Mouse (Mus musculus): ENCODE results near the gene Krtap3-3. TPM values are rescaled to one million over a fixed set of nuclear protein-coding genes. Genes with fewer than 3 reads are reported as not detected.
A peak's percentile ranks its signal among the peaks of the same experiment; 100 is the strongest.
"Not testable (repeated sequence)": the region's sequence is repeated elsewhere in the genome, so short reads cannot be mapped to it uniquely, and the experiment has no call there.

Krtap3-3 gene
- total RNA-seq (2022) = not detected

GRCm38 (mm10) chr11:99550765-99551164 is at the start of gene Krtap3-3:
Gene Krtap3-3 (minus strand): TSS chr11:99550865.
- DNase-seq (ENCODE audit: low spot score in 2 of 2) = no peak

DNA sequence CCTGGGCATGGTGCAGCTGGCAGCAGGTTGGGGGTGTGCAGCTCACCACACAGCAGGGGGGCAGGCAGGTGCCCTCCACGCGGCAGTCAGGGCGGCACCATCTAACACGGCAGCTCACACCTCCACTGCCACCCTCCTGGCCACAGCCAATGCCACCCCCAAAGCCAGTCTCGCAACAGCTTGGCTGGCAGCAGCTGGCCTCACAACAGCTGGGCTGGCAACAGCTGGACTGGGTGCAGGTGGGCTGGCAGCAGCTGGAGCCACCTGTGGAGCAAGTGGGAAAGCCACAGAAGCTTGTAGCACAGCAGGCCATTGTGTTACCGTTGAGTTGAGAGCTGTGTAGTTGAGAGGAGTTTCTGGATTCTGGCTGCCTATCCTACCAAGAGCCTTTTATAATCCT is 47.1 kb upstream of the Krtap3-3 start, which contains the start of gene Krtap9-3:
Gene Krtap9-3 (minus strand): TSS at position 364 of the 400 bp plus-strand sequence.
- not testable (repeated sequence) for DNase-seq (ENCODE audit: low spot score in 2 of 2)

DNA sequence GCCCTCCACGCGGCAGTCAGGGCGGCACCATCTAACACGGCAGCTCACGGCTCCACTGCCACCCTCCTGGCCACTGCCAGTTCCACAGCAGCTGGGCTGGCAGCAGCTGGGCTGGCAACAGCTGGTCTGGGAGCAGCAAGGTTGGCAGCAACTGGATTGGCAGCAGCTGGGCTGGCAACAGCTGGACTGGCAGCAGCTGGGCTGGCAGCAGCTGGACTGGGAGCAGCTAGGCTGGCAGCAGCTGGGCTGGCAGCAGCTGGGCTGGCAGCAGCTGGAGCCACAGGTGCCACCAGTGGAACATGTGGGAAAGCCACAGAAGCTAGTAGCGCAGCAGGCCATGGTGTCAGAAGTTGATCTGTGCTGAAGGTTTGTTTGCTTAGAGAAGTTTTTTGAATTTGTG is 40.3 kb upstream of the Krtap3-3 start, which contains the start of gene Krtap1-3:
Gene Krtap1-3 (minus strand): TSS at position 359 of the 400 bp plus-strand sequence.
- DNase-seq (ENCODE audit: low spot score in 2 of 2) = no peak

GRCm38 (mm10) chr11:99585096-99585495 is 34.4 kb upstream of the Krtap3-3 start:
- DNase-seq (ENCODE audit: low spot score in 2 of 2) = no peak

DNA sequence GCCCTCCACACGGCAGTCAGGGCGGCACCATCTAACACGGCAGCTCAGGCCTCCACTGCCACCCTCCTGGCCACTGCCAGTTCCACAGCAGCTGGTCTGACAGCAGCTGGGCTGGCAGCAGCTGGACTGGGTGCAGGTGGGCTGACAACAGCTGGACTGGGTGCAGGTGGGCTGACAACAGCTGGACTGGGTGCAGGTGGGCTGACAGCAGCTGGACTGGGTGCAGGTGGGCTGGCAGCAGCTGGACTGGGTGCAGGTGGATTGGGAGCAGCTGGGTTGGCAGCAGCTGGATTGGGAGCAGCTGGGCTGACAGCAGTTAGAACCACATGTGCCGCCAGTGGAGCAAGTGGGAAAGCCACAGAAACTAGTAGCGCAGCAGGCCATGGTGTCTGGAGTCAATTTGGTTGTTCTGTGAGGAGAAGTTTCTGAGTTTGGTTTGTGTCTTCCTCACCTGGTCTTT is 32.6 kb upstream of the Krtap3-3 start, which contains the start of gene Krtap1-4:
Gene Krtap1-4 (minus strand): TSS at position 410 of the 460 bp plus-strand sequence.
- DNase-seq (ENCODE audit: low spot score in 2 of 2) = no peak

- peak in 1 of 2 experiments; percentile 15 for DNase-seq (ENCODE audit: low spot score in 2 of 2)
These were observed 30.9 kb upstream of the Krtap3-3 start for GRCm38 (mm10) chr11:99581564-99581963.

DNA sequence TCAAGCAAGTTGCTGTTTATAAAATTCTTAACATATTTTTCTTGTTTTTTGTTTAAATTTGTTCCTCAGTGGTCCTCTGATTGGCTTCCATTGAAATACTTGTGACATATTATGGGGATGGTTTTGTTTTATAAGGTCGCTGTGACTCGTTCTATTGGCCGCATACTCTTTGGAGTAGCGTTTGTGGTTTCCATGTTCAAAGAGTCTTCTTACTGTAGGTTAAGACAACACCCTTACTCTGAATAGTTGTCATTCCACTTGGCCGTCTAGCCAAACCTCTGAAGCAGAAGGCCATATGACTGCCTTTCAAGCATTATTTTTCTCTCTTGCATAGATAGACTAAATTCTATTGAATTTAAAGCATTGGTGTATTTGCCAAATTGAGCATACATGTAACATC is 30.4 kb upstream of the Krtap3-3 start:
- DNase-seq (ENCODE audit: low spot score in 2 of 2) = no peak

DNA sequence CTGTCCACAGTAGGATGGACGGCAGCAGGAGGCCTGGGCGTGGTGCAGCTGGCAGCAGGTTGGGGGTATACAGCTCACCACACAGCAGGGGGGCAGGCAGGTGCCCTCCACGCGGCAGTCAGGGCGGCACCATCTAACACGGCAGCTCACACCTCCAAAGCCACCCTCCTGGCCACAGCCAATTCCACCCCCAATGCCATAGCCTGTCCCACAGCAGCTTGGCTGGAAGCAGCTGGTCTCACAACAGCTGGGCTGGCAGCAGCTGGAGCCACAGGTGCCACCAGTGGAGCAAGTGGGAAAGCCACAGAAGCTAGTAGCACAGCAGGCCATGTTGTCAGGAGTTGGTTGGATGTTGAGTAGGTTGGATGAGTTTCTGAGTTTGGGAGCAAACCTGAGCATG is 30.0 kb upstream of the Krtap3-3 start, which contains the start of gene Krtap1-5:
Gene Krtap1-5 (minus strand): TSS at position 381 of the 400 bp plus-strand sequence.
- DNase-seq (ENCODE audit: low spot score in 2 of 2) = no peak

- peak in 1 of 2 experiments; percentile 37 for DNase-seq (ENCODE audit: low spot score in 2 of 2)
These were observed 23.4 kb upstream of the Krtap3-3 start for GRCm38 (mm10) chr11:99574106-99574505.

DNA sequence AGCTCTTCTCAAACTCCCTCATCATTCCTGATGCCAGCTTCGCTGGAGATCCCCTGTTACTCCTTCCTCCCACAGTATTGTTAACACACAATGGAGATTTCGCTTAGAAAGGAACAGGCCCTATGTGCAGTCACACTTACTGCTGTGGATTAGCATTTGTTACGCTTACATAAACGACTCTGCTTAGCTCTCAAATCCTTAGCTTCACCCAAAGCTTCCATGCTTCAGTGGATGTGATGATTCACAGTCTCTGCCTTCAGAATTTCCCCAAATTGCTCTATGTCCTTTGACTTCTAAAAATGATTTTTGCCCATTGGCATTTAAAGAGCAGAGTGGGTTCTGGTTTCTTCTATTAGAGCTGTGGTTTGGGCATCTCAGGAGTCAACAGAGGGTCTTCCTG is 22.5 kb upstream of the Krtap3-3 start:
- DNase-seq (ENCODE audit: low spot score in 2 of 2) = no peak

DNA sequence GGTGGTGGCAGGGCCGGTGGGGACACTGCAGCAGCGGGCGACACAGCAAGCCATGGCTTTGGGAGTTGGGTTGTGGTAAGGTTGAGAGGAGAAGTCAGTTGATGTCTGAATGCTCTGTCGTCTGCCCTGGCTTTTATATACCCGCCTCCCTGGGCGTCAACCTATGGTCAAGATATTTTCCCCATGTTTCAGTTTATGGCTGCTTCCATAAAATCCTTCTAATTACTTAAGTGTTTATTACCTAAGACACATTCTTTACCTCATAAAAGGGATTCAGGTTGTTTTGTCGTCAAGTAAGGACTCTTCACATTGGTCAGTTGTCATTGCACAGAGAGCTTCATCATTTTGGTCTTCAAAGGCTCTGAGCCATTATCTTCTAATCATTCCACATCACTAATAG is 15.9 kb upstream of the Krtap3-3 start, which contains the start of gene Krtap3-1:
Gene Krtap3-1 (minus strand): TSS at position 101 of the 400 bp plus-strand sequence.
- DNase-seq (ENCODE audit: low spot score in 2 of 2) = no peak

- DNase-seq (ENCODE audit: low spot score in 2 of 2) = no peak
These were observed 11.9 kb upstream of the Krtap3-3 start for GRCm38 (mm10) chr11:99562580-99562979.

DNA sequence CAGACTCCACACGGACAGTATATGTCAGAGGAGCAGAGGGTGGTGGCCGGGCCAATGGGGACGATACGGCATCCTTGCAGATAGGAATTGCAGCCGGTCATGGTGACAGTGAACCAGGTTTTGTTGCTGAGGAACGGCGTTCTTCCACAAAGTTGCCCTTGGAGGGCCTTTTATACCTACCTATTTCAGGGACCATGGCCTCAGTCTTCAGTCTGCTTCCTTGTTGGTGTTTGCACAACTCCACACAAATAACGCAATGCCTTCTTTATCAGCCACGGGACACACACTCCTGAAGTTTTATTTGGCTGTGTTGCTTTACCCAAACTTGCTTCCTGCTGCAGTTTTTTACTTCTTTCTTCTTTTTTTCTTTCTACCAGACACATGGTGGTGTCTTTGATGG is 8.7 kb upstream of the Krtap3-3 start, which contains the start of gene Gm11939:
Gene Gm11939 (minus strand): TSS at position 101 of the 400 bp plus-strand sequence.
- no peak for DNase-seq (ENCODE audit: low spot score in 2 of 2)

DNA sequence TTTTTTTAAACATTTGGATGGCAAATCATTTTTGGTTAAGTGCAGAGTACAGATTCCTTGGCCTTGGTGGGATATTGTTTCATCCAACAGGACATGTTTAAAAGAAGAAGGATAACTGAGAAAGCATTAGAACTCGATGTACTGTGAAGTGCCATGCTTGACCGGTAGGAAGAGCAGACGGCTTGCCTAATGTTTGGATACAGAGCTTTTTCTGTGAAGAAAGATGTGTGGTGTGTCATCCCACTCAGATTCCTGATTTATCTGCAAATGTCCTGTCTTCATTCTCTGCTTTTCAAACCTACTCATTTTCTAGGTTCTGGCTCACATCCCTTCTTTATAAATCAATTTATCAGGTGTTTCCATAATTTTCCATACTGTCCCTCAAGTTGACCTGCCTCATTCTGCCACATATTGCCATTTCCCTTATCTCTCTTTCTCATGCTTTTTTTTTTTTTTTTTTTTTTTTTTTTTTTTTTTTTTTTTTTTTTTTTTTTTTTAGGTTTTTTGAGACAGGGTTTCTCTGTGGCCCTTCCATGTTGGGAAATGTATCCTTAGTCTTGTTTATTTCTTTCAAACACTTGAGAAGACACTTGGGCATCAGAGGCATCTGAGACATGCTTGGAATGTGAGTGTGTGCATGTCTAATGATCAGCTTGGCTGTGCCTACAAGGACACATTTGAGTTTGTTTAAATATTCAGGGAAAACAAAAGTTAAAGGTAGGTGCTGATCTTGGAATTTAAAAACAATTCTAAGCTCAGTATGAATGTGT is 7.5 kb upstream of the Krtap3-3 start:
- DNase-seq (ENCODE audit: low spot score in 2 of 2) = no peak

DNA sequence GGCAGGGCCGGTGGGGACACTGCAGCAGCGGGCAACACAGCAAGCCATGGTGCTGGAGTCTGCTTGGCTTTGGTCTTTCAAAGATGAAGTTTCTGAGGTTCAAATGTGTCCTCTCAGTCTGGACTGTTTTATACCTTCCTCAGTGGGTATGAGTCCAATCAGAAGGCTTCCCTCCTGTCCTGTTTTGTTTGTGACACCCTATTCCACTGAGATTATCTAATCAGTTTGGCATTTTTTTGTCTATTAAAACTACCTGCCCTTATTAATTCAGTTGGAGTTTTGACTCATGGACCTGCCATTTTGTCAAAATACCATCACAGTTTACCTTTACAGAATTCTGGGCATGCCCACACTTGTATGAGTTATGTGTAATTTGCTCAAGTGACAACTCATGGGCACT is 6.1 kb upstream of the Krtap3-3 start, which contains the start of gene Krtap3-2:
Gene Krtap3-2 (minus strand): TSS at position 101 of the 400 bp plus-strand sequence.
- DNase-seq (ENCODE audit: low spot score in 2 of 2) = no peak

- DNase-seq (ENCODE audit: low spot score in 2 of 2) = no peak
These were observed 5.5 kb upstream of the Krtap3-3 start for GRCm38 (mm10) chr11:99556195-99556594.

DNA sequence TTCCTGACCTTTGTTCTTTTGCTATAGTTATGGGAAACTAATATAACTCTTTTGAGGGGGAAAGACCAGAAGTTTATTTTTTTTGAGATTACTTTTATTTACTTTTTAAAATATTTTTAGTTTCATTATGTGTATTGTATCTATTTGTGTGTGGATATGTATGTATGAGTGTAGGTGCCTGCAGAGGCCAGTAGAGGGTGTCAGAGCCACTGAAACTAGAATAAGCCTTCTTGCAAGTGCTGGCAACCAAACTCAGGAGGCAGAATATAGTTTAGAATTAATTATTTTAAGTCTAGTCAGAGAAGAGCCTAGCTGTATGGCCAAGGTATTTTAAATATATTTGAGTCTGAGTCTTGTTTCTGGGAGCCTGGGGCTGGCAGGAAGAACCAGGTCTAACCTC is 2.8 kb downstream of the Krtap3-3 start:
- DNase-seq (ENCODE audit: low spot score in 2 of 2) = no peak

DNA sequence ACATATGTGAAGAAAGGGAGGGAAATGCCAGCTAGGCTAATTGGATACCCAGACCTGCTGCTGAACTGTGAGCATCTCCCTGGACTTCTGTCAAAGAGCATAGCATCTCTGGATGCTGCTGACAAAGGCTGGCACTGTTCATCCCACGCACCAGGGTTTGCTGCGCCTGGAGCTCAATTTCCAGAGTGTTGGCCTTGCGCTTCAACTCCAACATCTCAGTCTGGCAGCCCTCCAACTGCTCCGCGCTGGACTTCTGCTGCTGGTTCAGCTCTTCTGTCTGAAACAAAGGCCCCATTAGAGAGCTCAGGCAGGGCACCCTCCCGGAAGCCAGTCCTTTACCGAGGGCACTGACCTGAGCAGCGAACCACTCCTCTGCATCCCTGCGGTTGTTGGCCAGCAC is 10.9 kb downstream of the Krtap3-3 start:
- peak; percentile 17 to 52 for DNase-seq (ENCODE audit: low spot score in 2 of 2)

DNA sequence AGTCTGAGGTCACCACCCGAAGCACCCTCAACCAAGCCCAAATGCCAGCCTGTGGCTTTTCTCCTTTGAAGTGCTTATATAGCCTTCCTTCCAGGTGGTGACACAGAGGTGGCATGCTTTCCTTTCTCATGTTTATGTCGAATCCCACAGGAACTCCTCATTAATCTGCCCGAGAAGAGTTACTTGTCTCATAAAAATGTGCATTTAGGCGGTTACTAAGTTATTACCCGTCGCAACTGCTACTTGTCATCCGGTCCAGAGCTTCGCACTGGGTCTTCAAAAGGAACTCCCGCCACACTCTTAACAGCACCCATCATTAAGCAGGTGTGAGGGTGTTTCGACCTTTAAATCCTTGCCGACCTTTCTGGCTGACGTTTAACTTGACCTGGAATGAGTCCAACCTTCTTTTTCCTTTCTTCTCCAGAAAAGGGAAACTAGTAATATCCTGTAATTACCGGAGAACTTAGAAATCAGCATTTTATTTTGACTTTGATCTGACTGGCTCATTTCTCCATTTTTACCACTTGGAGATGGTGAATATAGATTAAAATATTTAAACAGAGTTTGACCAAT is 29.3 kb downstream of the Krtap3-3 start, which contains the start of gene Krt39:
Gene Krt39 (minus strand): TSS at position 51 of the 573 bp plus-strand sequence.
- DNase-seq (ENCODE audit: low spot score in 2 of 2) = no peak

DNA sequence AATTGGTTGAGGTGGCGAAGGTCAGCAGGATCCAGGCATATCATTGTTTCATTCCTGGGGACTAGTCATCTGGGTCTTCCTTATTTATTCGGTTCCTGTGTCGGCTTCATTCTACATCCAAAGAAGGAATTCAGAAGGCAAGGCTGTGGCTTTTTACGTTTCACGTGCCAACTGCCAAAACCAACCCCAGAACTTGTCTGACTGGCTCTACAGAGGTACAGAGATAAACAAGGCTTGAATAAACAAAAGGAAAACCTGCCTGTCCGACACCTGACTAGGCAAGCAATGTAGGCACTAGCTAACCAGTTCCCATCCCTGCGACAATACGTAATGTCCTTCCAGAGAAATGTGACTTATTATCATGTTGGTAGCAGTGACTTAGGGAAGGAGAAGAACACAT is 36.6 kb downstream of the Krtap3-3 start:
- DNase-seq (ENCODE audit: low spot score in 2 of 2) = no peak
